Mouse (Mus musculus) hindbrain, embryonic 12.5 days (tissue): ENCODE data around the gene Kcnh6. TPM values are rescaled to one million over a fixed set of nuclear protein-coding genes. Genes with fewer than 3 reads are reported as not detected.

Experiments
- ATAC-seq: fragments of 200-750 bp; cut with Nextera tagmentation; 2 replicates; pipeline ENCODE4 v1.8.0; 2017; ENCODE audit warnings: moderate TSS enrichment; ENCODE audit not compliant: low FRiP score
- H3K27ac ChIP-seq: fragments of 300-500 bp; sonication (generic); 2 replicates; pipeline ENCODE4 v1.5.1; 2016; ENCODE audit warnings: mild to moderate bottlenecking
- H3K27me3 ChIP-seq: fragments of 300-500 bp; sonication (generic); 2 replicates; pipeline ENCODE4 v1.6.1; 2016; ENCODE audit warnings: mild to moderate bottlenecking
- H3K36me3 ChIP-seq: fragments of 300-500 bp; sonication (generic); 2 replicates; pipeline ENCODE4 v1.6.1; 2016; ENCODE audit warnings: mild to moderate bottlenecking
- H3K4me1 ChIP-seq: fragments of 300-500 bp; sonication (generic); 2 replicates; pipeline ENCODE4 v1.6.1; 2016
- H3K4me2 ChIP-seq: fragments of 300-500 bp; sonication (generic); replicated peaks from 2 replicates; pipeline ENCODE4 v1.6.1; 2016; ENCODE audit warnings: mild to moderate bottlenecking
- H3K4me3 ChIP-seq: fragments of 300-500 bp; sonication (generic); 2 replicates; pipeline ENCODE4 v1.5.1; 2016; ENCODE audit warnings: mild to moderate bottlenecking
- H3K9ac ChIP-seq: fragments of 300-500 bp; sonication (generic); 2 replicates; pipeline ENCODE4 v1.6.1; 2016; ENCODE audit warnings: mild to moderate bottlenecking, moderate library complexity
- H3K9me3 ChIP-seq: fragments of 300-500 bp; sonication (generic); replicated peaks from 2 replicates; pipeline ENCODE4 v1.6.1; 2016; ENCODE audit warnings: mild to moderate bottlenecking
- WGBS: fragments of 180-500 bp; shearing (Covaris S2); methylation state at CpG from one replicate; pipeline ENCODE4 v1.1.7; 2016; 5-methylcytosine and 5-hydroxymethylcytosine counted together
- polyA plus RNA-seq: library from polyadenylated mRNA; unstranded; fragments of >200 nt; fragmentation: Nextera tagmentation; extraction: Ambion mirVana; gene quantifications from 2 replicates; pipeline ENCODE4 v1.2.1, GENCODE M21; 2016

The Kcnh6 gene
- polyA plus RNA-seq, 1 experiment from 2014 or later, result 0.85 TPM

DNA sequence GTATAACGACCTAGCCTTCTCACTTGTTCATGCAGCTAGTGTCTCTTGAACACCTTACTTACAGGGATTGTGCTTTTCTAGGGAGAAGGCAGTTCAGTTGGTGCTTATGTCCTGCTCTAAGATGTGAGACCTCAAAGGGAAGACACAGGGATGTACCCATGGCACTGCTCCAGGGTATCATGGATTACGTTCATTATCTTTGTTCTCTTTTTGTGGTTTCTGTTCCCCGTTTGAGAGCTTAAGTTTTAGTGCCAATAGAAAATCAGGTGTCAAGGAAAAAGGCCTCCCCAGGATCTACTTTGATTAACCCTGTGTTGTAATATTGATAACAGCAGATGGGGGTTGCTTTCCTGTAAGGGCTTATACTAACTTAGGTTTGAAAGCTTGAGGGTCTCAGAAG is 65.8 kb downstream of the Kcnh6 start:
- no peak for ATAC-seq
- WGBS, result 88% methylated on average over 3 of the region's 3 CpGs
- Histone ChIP-seq H3K4me2 (no peak overlapping the region), H3K27me3 (no peaks in the 10 kb centered on the region), H3K4me3 (no peak overlapping the region), H3K4me1 (no peaks in the 10 kb centered on the region), H3K27ac (no peak overlapping the region), H3K36me3 (peaks cover 32% of the 10 kb centered on the region; the same call in 1 of the 2 replicates), H3K9ac (no peak overlapping the region), H3K9me3 (no peaks in the 10 kb centered on the region)

DNA sequence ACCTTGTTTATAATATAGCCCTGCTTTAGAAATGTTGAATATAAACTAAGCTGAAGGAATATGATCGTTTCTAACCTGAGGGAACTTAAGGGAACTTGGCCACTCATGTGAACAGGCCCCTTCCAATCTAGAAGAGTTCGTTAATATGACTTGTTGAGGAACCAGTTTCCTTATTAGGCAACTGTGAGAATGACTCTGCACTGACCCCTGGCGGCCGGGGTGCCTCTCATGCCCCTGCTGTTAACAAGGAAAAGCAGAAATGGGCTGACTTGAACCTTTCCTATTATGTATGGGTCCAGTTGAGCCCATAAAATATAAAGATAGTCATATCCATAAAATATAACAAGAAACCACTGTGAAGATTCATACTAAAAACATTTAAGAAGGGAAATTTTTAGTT is 68.4 kb downstream of the Kcnh6 start:
- no peaks in the 10 kb centered on the region for H3K9me3 ChIP-seq
- no peak for ATAC-seq
- 5% methylated on average over 4 of the region's 4 CpGs for WGBS

More for the DNA sequence above, 68.4 kb downstream of the Kcnh6 start:
- Histone ChIP-seq H3K4me3 (no peak overlapping the region), H3K27me3 (no peaks in the 10 kb centered on the region), H3K9ac (no peak overlapping the region), H3K4me1 (no peaks in the 10 kb centered on the region), H3K4me2 (no peak overlapping the region), H3K36me3 (peaks cover 28% of the 10 kb centered on the region; the same call in 1 of the 2 replicates), H3K27ac (no peak overlapping the region)

Other genes with a start within 250 kb of the Kcnh6 start
- 25.6 and 27.0 TPM in 2 replicates for gene Cyb561, start 54.8 kb upstream of the Kcnh6 start, polyA plus RNA-seq
- gene Ace, start 40.2 kb upstream of the Kcnh6 start, polyA plus RNA-seq, result 1.3 and 1.6 TPM in 2 replicates
- gene Ace3, start 13.4 kb upstream of the Kcnh6 start, polyA plus RNA-seq, result not detected in 2 replicates
- gene Dcaf7, start 28.7 kb downstream of the Kcnh6 start, polyA plus RNA-seq, result 122 and 136 TPM in 2 replicates
- gene Taco1, start 57.9 kb downstream of the Kcnh6 start, polyA plus RNA-seq, result 9.0 and 9.2 TPM in 2 replicates
- 27.0 and 27.9 TPM in 2 replicates for gene Map3k3, start 76.5 kb downstream of the Kcnh6 start, polyA plus RNA-seq
- gene Gm10840, start 152.7 kb downstream of the Kcnh6 start, polyA plus RNA-seq, result 0.93 and 1.0 TPM in 2 replicates
- gene Limd2, start 152.7 kb downstream of the Kcnh6 start, polyA plus RNA-seq, result 302 and 316 TPM in 2 replicates
- gene Strada, start 194.0 kb downstream of the Kcnh6 start, polyA plus RNA-seq, result 33.9 and 38.7 TPM in 2 replicates
- gene Ccdc47, start 208.2 kb downstream of the Kcnh6 start, polyA plus RNA-seq, result 86.8 and 96.3 TPM in 2 replicates
- gene Ddx42, start 208.8 kb downstream of the Kcnh6 start, polyA plus RNA-seq, result 111 and 117 TPM in 2 replicates
- 52.5 and 53.4 TPM in 2 replicates for gene Ftsj3, start 248.0 kb downstream of the Kcnh6 start, polyA plus RNA-seq
- 314 and 337 TPM in 2 replicates for gene Psmc5, start 248.0 kb downstream of the Kcnh6 start, polyA plus RNA-seq